Mouse (Mus musculus) myocyte (in vitro differentiated cells): Measurements from ENCODE around the gene Rad54l.

Experiments
- CEBPB ChIP-seq: IDR thresholded peaks from 2 replicates; pipeline ENCODE4 v1.6.1; 2011; ENCODE audit warnings: mild to moderate bottlenecking, moderate library complexity; ENCODE audit not compliant: poor library complexity, insufficient read depth, severe bottlenecking
- E2F4 ChIP-seq: IDR thresholded peaks from one replicate; pipeline ENCODE4 v1.6.1; 2011; ENCODE audit warnings: mild to moderate bottlenecking, control low read depth, moderate library complexity; ENCODE audit not compliant: insufficient read depth
- MAX ChIP-seq: IDR thresholded peaks from one replicate; pipeline ENCODE4 v1.6.1; 2011; ENCODE audit warnings: low read depth, mild to moderate bottlenecking, control low read depth
- MYOD1 ChIP-seq, 3 experiments: IDR thresholded peaks; one replicate each; pipeline ENCODE4 v1.6.1; 2011; ENCODE audit warnings: control low read depth in 2 of 3, low read depth in 2 of 3, mild to moderate bottlenecking in 2 of 3, moderate library complexity in 1 of 3; ENCODE audit not compliant: insufficient read length in 2 of 3, control insufficient read depth in 1 of 3
- MYOG ChIP-seq, 3 experiments: IDR thresholded peaks; one replicate each; pipeline ENCODE4 v1.6.1; 2011; ENCODE audit warnings: control low read depth in 2 of 3, low read depth in 2 of 3, mild to moderate bottlenecking in 2 of 3; ENCODE audit not compliant: insufficient read length in 2 of 3, control insufficient read depth in 1 of 3, insufficient read depth in 1 of 3
- POLR2A ChIP-seq: IDR thresholded peaks from one replicate; pipeline ENCODE4 v1.6.1; 2011; ENCODE audit warnings: low read depth, mild to moderate bottlenecking, control low read depth, moderate library complexity; ENCODE audit not compliant: insufficient read length
- REST ChIP-seq: IDR thresholded peaks from one replicate; pipeline ENCODE4 v1.6.1; 2011; ENCODE audit warnings: mild to moderate bottlenecking, control low read depth, moderate library complexity; ENCODE audit not compliant: insufficient read depth, insufficient read length
- SRF ChIP-seq: IDR thresholded peaks from one replicate; pipeline ENCODE4 v1.6.1; 2011; ENCODE audit warnings: low read depth; ENCODE audit not compliant: control insufficient read depth, insufficient read length
- TCF12 ChIP-seq: IDR thresholded peaks from one replicate; pipeline ENCODE4 v1.6.1; 2011; ENCODE audit warnings: mild to moderate bottlenecking, control low read depth; ENCODE audit not compliant: poor library complexity, insufficient read depth, severe bottlenecking
- TCF3 ChIP-seq: IDR thresholded peaks from one replicate; pipeline ENCODE4 v1.6.1; 2011; ENCODE audit warnings: low read depth, control low read depth; ENCODE audit not compliant: insufficient read length
- USF1 ChIP-seq: IDR thresholded peaks from one replicate; pipeline ENCODE4 v1.6.1; 2011; ENCODE audit warnings: low read depth, mild to moderate bottlenecking, control low read depth, moderate library complexity

DNA sequence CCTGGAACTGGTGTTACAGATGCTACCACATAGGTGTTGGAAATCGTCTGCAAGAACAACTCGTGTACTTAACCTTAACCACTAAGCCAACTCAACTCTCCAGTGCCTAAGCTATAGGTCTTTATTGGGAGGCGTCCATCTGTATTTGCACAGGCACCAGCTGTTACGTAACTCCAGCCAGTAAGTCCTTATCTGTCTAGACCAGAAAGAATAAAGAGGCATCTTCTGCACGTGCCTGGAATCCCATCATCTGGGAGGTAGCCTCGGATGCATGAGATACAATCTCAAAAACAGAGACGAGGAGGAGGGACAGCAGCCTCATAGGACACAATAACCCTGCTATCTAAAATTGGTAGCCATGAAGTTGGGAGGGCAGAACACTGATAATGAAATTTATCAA is 22.5 kb downstream of the Rad54l start:
- TF ChIP-seq POLR2A (no peak), CEBPB (no peak), USF1 (no peak), MYOD1 (IDR thresholded peaks at IDR 0.05; ENCODE audit: control insufficient read depth in 1 of 3, insufficient read length in 2 of 3, low read depth in 2 of 3) (no peak), MAX (no peak), TCF12 (no peak), E2F4 (no peak), SRF (no peak), TCF3 (no peak), MYOG (IDR thresholded peaks at IDR 0.05; ENCODE audit: control insufficient read depth in 1 of 3, insufficient read depth in 1 of 3, insufficient read length in 2 of 3, low read depth in 2 of 3) (no peak), REST (no peak)
